Mouse (Mus musculus) G1E (cell line): ENCODE data around the gene Psmd12.

ENCODE experiments used
- CTCF ChIP-seq: IDR thresholded peaks from 2 replicates; pipeline ENCODE4 v1.5.1; 2012; ENCODE audit warnings: low read depth, low read length, inconsistent platforms, mixed read lengths
- GATA1 ChIP-seq: IDR thresholded peaks from 2 replicates; pipeline ENCODE4 v1.6.1; 2012; ENCODE audit warnings: borderline replicate concordance, low read length, inconsistent platforms, mixed read lengths
- GATA2 ChIP-seq: IDR thresholded peaks from 2 replicates; pipeline ENCODE4 v1.6.1; 2012; ENCODE audit warnings: low read depth, low read length, inconsistent platforms, borderline replicate concordance
- POLR2AphosphoS5 ChIP-seq: IDR thresholded peaks from 2 replicates; pipeline ENCODE4 v1.6.1; 2012; ENCODE audit warnings: low read depth, low read length, inconsistent platforms; ENCODE audit not compliant: insufficient replicate concordance
- TAL1 ChIP-seq: conservative IDR thresholded peaks from 2 replicates; pipeline ENCODE4 v1.6.1; 2012; ENCODE audit warnings: low read depth, low read length, inconsistent platforms, mixed read lengths

DNA sequence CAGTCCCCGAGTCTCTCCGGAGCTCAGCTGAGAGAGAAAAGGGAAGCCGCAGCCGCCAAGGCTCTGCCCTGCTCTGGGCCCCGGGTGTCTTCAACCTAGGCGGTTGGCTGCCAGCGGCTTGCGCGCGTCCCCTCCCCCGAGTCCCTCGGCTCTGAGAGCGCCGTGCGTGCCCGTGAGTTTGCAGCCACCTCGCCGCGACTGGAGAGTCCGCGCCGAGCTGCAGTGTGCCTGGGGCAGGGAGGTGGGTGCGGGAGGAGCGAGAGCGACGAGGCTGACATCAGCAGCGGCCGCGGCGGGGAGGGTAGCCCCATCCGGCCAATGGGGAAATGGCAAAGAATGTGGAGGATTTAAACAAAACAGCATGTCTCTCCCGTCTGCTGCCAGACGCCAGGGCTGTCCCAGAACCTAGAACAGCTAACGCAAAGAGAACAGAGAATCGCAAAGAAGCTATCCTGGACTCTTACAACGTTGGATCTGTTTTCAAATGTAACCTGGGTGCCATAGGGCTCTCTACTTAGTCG, 8.7 kb upstream of the Psmd12 start, which contains the start of gene Pitpnc1:
- TF ChIP-seq CTCF = no peak
- TF ChIP-seq GATA1 = no peak
- no peak for TF ChIP-seq POLR2AphosphoS5
- TF ChIP-seq TAL1 = no peak
- no peak for TF ChIP-seq GATA2
